Mouse (Mus musculus) embryonic fibroblast, embryonic 13.5 days (primary cell): Measurements from ENCODE around the gene Rfx6.

Experiments used
- CTCF ChIP-seq: IDR thresholded peaks from 2 replicates; pipeline ENCODE4 v1.5.1; 2011; ENCODE audit warnings: mild to moderate bottlenecking, control low read depth, low read length, moderate library complexity, borderline replicate concordance; ENCODE audit not compliant: insufficient read depth
- POLR2A ChIP-seq: IDR thresholded peaks from 2 replicates; pipeline ENCODE4 v1.6.1; 2011; ENCODE audit warnings: low read depth, mild to moderate bottlenecking, control low read depth, low read length, moderate library complexity

GRCm38 (mm10) chr10:51678251-51678639 is 689 bp downstream of the Rfx6 start:
- TF ChIP-seq CTCF (no peak), POLR2A (no peak)
